Mouse (Mus musculus): ENCODE results near the gene Susd1.

GRCm38 (mm10) chr4:59275956-59276355 lies 162.5 kb downstream of the Susd1 start:
- no peak for TF ChIP-seq POLR2A (IDR thresholded peaks at IDR 0.05; ENCODE audit: borderline replicate concordance, extremely low read depth, insufficient read depth, insufficient read length, poor library complexity, severe bottlenecking)
- TF ChIP-seq CTCF (IDR thresholded peaks at IDR 0.05; ENCODE audit: borderline replicate concordance, extremely low read depth, insufficient read depth, insufficient read length), result no peak
